Mouse (Mus musculus) MEL (cell line): ENCODE data around the gene Socs4. TPM values are rescaled to one million over a fixed set of nuclear protein-coding genes. Genes with fewer than 3 reads are reported as not detected.

Source experiments
- DNase-seq: peaks from one replicate; pipeline ENCODE4 v3.0.0; 2011; ENCODE audit warnings: low read depth, low spot score
- H3K27ac ChIP-seq: 2 replicates; pipeline ENCODE4 v1.5.1; 2012; ENCODE audit warnings: low read depth, mild to moderate bottlenecking, control low read depth, low read length, moderate library complexity; ENCODE audit not compliant: control insufficient read depth
- H3K27me3 ChIP-seq, 2 experiments: fragments of 150-350 bp in 1 of 2; sonication (generic) in 1 of 2; 2 replicates each; pipeline ENCODE4 v1.6.1; 2012; ENCODE audit warnings: low read length in 2 of 2, mild to moderate bottlenecking in 2 of 2, improper control_type of control experiment in 1 of 2, moderate library complexity in 1 of 2; ENCODE audit not compliant: insufficient read depth in 2 of 2, control insufficient read depth in 1 of 2
- H3K36me3 ChIP-seq, 2 experiments: 2 replicates each; pipeline ENCODE4 v1.6.1; 2012 to 2014; ENCODE audit warnings: low read length in 2 of 2, improper control_type of control experiment in 1 of 2, inconsistent platforms in 1 of 2, mild to moderate bottlenecking in 1 of 2; ENCODE audit not compliant: insufficient read depth in 2 of 2, control insufficient read depth in 1 of 2
- H3K4me1 ChIP-seq, 2 experiments: fragments of 150-350 bp in 1 of 2; sonication (generic) in 1 of 2; 2 replicates each; pipeline ENCODE4 v1.6.1; 2012; ENCODE audit warnings: low read length in 2 of 2, improper control_type of control experiment in 1 of 2, mild to moderate bottlenecking in 1 of 2; ENCODE audit not compliant: insufficient read depth in 2 of 2, control insufficient read depth in 1 of 2
- H3K4me3 ChIP-seq, 2 experiments: fragments of 150-350 bp in 1 of 2; sonication (generic) in 1 of 2; 2 replicates each; pipeline ENCODE4 v1.5.1; 2012; ENCODE audit warnings: low read depth in 2 of 2, low read length in 2 of 2, mild to moderate bottlenecking in 2 of 2, moderate library complexity in 2 of 2, control low read depth in 1 of 2, improper control_type of control experiment in 1 of 2; ENCODE audit not compliant: control insufficient read depth in 1 of 2, insufficient read depth in 1 of 2
- H3K79me2 ChIP-seq: 2 replicates; pipeline ENCODE4 v1.6.1; 2012; ENCODE audit warnings: mild to moderate bottlenecking, low read length, moderate library complexity; ENCODE audit not compliant: control insufficient read depth, poor library complexity, insufficient read depth
- H3K9ac ChIP-seq: 2 replicates; pipeline ENCODE4 v1.6.1; 2012; ENCODE audit warnings: low read depth, mild to moderate bottlenecking, control low read depth, low read length, moderate library complexity; ENCODE audit not compliant: control insufficient read depth, poor library complexity, severe bottlenecking
- H3K9me3 ChIP-seq: fragments of 150-350 bp; sonication (generic); replicated peaks from 2 replicates; pipeline ENCODE4 v1.6.1; 2012; ENCODE audit warnings: mild to moderate bottlenecking, low read length, improper control_type of control experiment, moderate library complexity; ENCODE audit not compliant: insufficient read depth
- BHLHE40 ChIP-seq: IDR thresholded peaks from 2 replicates; pipeline ENCODE4 v1.6.1; 2012; ENCODE audit warnings: low read depth, mild to moderate bottlenecking, inconsistent platforms, low read length, improper control_type of control experiment, borderline replicate concordance
- CHD2 ChIP-seq: IDR thresholded peaks from 2 replicates; pipeline ENCODE4 v1.6.1; 2011; ENCODE audit warnings: low read length, improper control_type of control experiment
- CTCF ChIP-seq, 3 experiments: IDR thresholded peaks in 2 of 3; conservative IDR thresholded peaks in 1 of 3; 2 replicates each; pipeline ENCODE4 v1.5.1; 2011 to 2012; ENCODE audit warnings: low read length in 3 of 3, low read depth in 2 of 3, mild to moderate bottlenecking in 2 of 3, improper control_type of control experiment in 1 of 3, inconsistent platforms in 1 of 3, mixed read lengths in 1 of 3, moderate library complexity in 1 of 3; ENCODE audit not compliant: control insufficient read depth in 1 of 3, insufficient read depth in 1 of 3, poor library complexity in 1 of 3, severe bottlenecking in 1 of 3
- E2F4 ChIP-seq: IDR thresholded peaks from 2 replicates; pipeline ENCODE4 v1.6.1; 2011; ENCODE audit warnings: low read depth, low read length, improper control_type of control experiment, borderline replicate concordance
- ELF1 ChIP-seq: IDR thresholded peaks from 2 replicates; pipeline ENCODE4 v1.6.1; 2014; ENCODE audit warnings: low read depth, mild to moderate bottlenecking, inconsistent platforms, low read length, improper control_type of control experiment, moderate library complexity
- EP300 ChIP-seq, 2 experiments: IDR thresholded peaks; 2 replicates each; pipeline ENCODE4 v1.6.1; 2011; ENCODE audit warnings: improper control_type of control experiment in 2 of 2, low read length in 2 of 2, low read depth in 1 of 2, mild to moderate bottlenecking in 1 of 2
- HCFC1 ChIP-seq: IDR thresholded peaks from 2 replicates; pipeline ENCODE4 v1.6.1; 2012; ENCODE audit warnings: low read depth, mild to moderate bottlenecking, inconsistent platforms, low read length, improper control_type of control experiment, moderate library complexity
- MAX ChIP-seq: IDR thresholded peaks from 2 replicates; pipeline ENCODE4 v1.6.1; 2011; ENCODE audit warnings: low read length, improper control_type of control experiment
- MAZ ChIP-seq: IDR thresholded peaks from 2 replicates; pipeline ENCODE4 v1.6.1; 2012; ENCODE audit warnings: low read depth, mild to moderate bottlenecking, inconsistent platforms, low read length, improper control_type of control experiment
- MEF2A ChIP-seq: IDR thresholded peaks from 2 replicates; pipeline ENCODE4 v1.6.1; 2014; ENCODE audit warnings: low read depth, mild to moderate bottlenecking, inconsistent platforms, low read length, improper control_type of control experiment; ENCODE audit not compliant: poor library complexity, insufficient replicate concordance, severe bottlenecking; ENCODE audit errors: extremely low read depth
- MXI1 ChIP-seq: IDR thresholded peaks from 2 replicates; pipeline ENCODE4 v1.6.1; 2011; ENCODE audit warnings: mild to moderate bottlenecking, low read depth, low read length, improper control_type of control experiment
- MYB ChIP-seq: IDR thresholded peaks from 2 replicates; pipeline ENCODE4 v1.6.1; 2011; ENCODE audit warnings: mild to moderate bottlenecking, low read depth, low read length, improper control_type of control experiment
- NELFE ChIP-seq: IDR thresholded peaks from 2 replicates; pipeline ENCODE4 v1.6.1; 2011; ENCODE audit warnings: low read depth, low read length, improper control_type of control experiment
- NRF1 ChIP-seq: IDR thresholded peaks from 2 replicates; pipeline ENCODE4 v1.6.1; 2014; ENCODE audit warnings: low read depth, mild to moderate bottlenecking, inconsistent platforms, low read length, improper control_type of control experiment, moderate library complexity; ENCODE audit not compliant: poor library complexity, insufficient read depth, severe bottlenecking
- POLR2AphosphoS5 ChIP-seq: IDR thresholded peaks from 2 replicates; pipeline ENCODE4 v1.6.1; 2012; ENCODE audit warnings: low read depth, borderline replicate concordance, mild to moderate bottlenecking, inconsistent platforms, low read length, moderate library complexity, mixed read lengths
- RAD21 ChIP-seq: IDR thresholded peaks from 2 replicates; pipeline ENCODE4 v1.6.1; 2011; ENCODE audit warnings: mild to moderate bottlenecking, low read depth, low read length, improper control_type of control experiment
- RCOR1 ChIP-seq: IDR thresholded peaks from 2 replicates; pipeline ENCODE4 v1.6.1; 2012; ENCODE audit warnings: low read depth, mild to moderate bottlenecking, inconsistent platforms, low read length, improper control_type of control experiment
- TAL1 ChIP-seq: IDR thresholded peaks from 2 replicates; pipeline ENCODE4 v1.6.1; 2012; ENCODE audit warnings: mild to moderate bottlenecking, inconsistent platforms, low read length, moderate library complexity, mixed read lengths
- TBP ChIP-seq: IDR thresholded peaks from 2 replicates; pipeline ENCODE4 v1.8.0; 2011; ENCODE audit warnings: low read depth, low read length, improper control_type of control experiment
- USF2 ChIP-seq, 2 experiments: IDR thresholded peaks; 2 replicates each; pipeline ENCODE4 v1.6.1; 2011 to 2012; ENCODE audit warnings: improper control_type of control experiment in 2 of 2, low read length in 2 of 2, borderline replicate concordance in 1 of 2, inconsistent platforms in 1 of 2, low read depth in 1 of 2, mild to moderate bottlenecking in 1 of 2; ENCODE audit not compliant: insufficient read depth in 1 of 2
- ZC3H11A ChIP-seq: IDR thresholded peaks from 2 replicates; pipeline ENCODE4 v1.6.1; 2012; ENCODE audit warnings: low read depth, mild to moderate bottlenecking, inconsistent platforms, low read length, improper control_type of control experiment
- ZKSCAN1 ChIP-seq: IDR thresholded peaks from 2 replicates; pipeline ENCODE4 v1.6.1; 2012; ENCODE audit warnings: low read depth, mild to moderate bottlenecking, inconsistent platforms, low read length, improper control_type of control experiment, moderate library complexity
- polyA plus RNA-seq, 2 experiments: library from polyadenylated mRNA; stranded (reverse) in 1 of 2; unstranded in 1 of 2; fragments of >175 nt in 1 of 2; fragments of >200 nt in 1 of 2; gene quantifications; 2 replicates each; pipeline versions ENCODE4 v1.2.1 to v1.2.4; 2012; ENCODE audit warnings: low replicate concordance in 2 of 2, low read depth in 1 of 2; ENCODE audit not compliant: insufficient read length in 2 of 2, insufficient read depth in 1 of 2, missing spikeins in 1 of 2
- total RNA-seq: library from RNA; depleted of rRNA; stranded (reverse); fragments of 300-350 nt; gene quantifications from 2 replicates; pipeline ENCODE4 v1.2.3, GENCODE M21; 2012

Socs4 gene
- total and polyA plus RNA-seq, 3 experiments, result 8.8 to 21.0 (median 13.9) TPM

DNA sequence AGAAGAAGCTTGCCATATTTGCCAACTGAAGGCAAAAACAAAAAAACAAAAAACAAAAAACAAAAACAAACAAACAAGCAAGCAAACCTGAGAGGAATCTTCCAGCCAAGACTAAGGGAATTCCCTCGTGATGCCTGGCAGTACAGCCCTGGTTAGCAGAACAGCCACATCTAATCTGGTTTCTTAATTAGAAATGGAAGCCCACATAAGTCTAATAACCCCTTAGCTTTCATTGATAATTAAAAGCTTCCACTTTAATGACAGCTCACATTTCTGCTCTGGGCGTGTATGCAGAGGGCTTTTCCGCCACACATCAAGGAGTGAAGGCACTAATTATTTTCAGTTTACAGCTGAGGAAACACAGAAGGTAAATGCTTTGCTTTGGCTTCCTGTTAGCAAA is 58.6 kb downstream of the Socs4 start:
- DNase-seq, result no peak
- H3K36me3 ChIP-seq, result no peaks in the 10 kb centered on the region
- no peaks in the 10 kb centered on the region for H3K9me3 ChIP-seq
- TF ChIP-seq TBP (no peak), HCFC1 (no peak), BHLHE40 (no peak), MXI1 (no peak), NELFE (no peak), MEF2A (no peak), RAD21 (no peak)
- H3K9ac ChIP-seq, result no peak overlapping the region
- no peaks in the 10 kb centered on the region for H3K79me2 ChIP-seq
- no peaks in the 10 kb centered on the region for H3K4me1 ChIP-seq
- no peak overlapping the region for H3K4me3 ChIP-seq
- H3K27me3 ChIP-seq, result no peaks in the 10 kb centered on the region
- no peak overlapping the region for H3K27ac ChIP-seq

DNA sequence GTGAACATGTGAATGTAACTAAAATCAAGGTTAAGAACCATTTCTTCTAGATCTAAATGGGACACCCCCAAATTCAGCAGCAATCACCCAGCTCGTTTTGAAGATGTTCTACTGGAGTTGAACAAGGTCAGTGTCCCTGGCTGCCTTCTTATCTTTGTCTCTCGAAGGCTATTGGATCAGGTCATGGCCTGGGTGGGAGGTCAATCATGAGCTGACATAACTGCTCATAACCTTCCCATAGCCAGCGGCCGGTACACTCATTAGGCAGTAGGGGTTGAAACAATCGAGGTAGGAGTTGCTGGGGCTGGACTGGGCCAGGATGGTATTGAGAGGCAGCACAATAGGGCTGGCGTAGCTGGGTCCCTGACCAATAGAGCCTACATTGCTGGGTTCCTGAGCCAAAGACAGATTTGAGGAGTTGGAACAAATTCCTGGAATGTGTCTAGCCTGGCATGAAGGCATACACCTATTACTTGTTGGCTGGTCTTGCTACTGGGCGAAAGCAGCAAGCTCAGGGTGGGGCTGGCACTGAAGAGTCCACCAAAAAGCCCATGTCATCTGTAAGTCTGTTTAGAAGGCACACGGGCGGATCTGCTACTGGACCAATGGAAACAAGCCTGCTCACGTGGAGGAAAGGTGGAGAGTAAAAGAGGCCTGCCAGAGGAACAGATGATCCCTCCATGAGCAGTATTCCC is 63.6 kb downstream of the Socs4 start:
- no peak for DNase-seq
- Histone ChIP-seq H3K4me3 (no peak overlapping the region), H3K27me3 (no peaks in the 10 kb centered on the region), H3K36me3 (no peaks in the 10 kb centered on the region), H3K9me3 (no peaks in the 10 kb centered on the region), H3K79me2 (no peaks in the 10 kb centered on the region), H3K27ac (no peak overlapping the region), H3K9ac (no peak overlapping the region), H3K4me1 (no peaks in the 10 kb centered on the region)
- TF ChIP-seq CHD2 (no peak), USF2 (IDR thresholded peaks at IDR 0.05; ENCODE audit: borderline replicate concordance in 1 of 2, insufficient read depth in 1 of 2, low read depth in 1 of 2, low read length in 2 of 2) (no peak), NRF1 (no peak), TBP (no peak), MEF2A (no peak), MYB (no peak), POLR2AphosphoS5 (no peak)

GRCm38 (mm10) chr14:47341811-47342291 is 65.1 kb downstream of the Socs4 start:
- TF ChIP-seq E2F4 (no peak), ZKSCAN1 (no peak), RCOR1 (no peak), MAZ (no peak), POLR2AphosphoS5 (no peak), TAL1 (no peak), EP300 (IDR thresholded peaks at IDR 0.05; ENCODE audit: low read depth in 1 of 2, low read length in 2 of 2) (no peak), ELF1 (no peak), MAX (no peak), ZC3H11A (no peak), MEF2A (no peak), CTCF (IDR thresholded peaks at IDR 0.05 in 2 of 3, conservative IDR thresholded peaks at IDR 0.05 in 1 of 3; ENCODE audit: control insufficient read depth in 1 of 3, insufficient read depth in 1 of 3, low read depth in 2 of 3, low read length in 3 of 3, poor library complexity in 1 of 3, severe bottlenecking in 1 of 3) (no peak), NRF1 (no peak), RAD21 (no peak)
- H3K27me3 ChIP-seq, result no peaks in the 10 kb centered on the region
- no peak overlapping the region for H3K4me3 ChIP-seq
- H3K9ac ChIP-seq, result no peak overlapping the region
- no peaks in the 10 kb centered on the region for H3K9me3 ChIP-seq
- H3K4me1 ChIP-seq, result no peaks in the 10 kb centered on the region
- H3K36me3 ChIP-seq, result no peaks in the 10 kb centered on the region
- no peak for DNase-seq
- H3K27ac ChIP-seq, result no peak overlapping the region
- no peaks in the 10 kb centered on the region for H3K79me2 ChIP-seq
